Mouse (Mus musculus) forebrain, embryonic 16.5 days (tissue): Measurements from ENCODE around the gene Gkn1. TPM values are rescaled to one million over a fixed set of nuclear protein-coding genes. Genes with fewer than 3 reads are reported as not detected.

ENCODE experiments used
- ATAC-seq: fragments of 200-750 bp; cut with Nextera tagmentation; 2 replicates; pipeline ENCODE4 v1.8.0; 2017; ENCODE audit warnings: mild to moderate bottlenecking, moderate library complexity
- H3K27ac ChIP-seq: fragments of 300-500 bp; sonication (generic); 2 replicates; pipeline ENCODE4 v1.5.1; 2014; ENCODE audit warnings: low read length, control low read depth
- H3K27me3 ChIP-seq: fragments of 300-500 bp; sonication (generic); replicated peaks from 2 replicates; pipeline ENCODE4 v1.6.1; 2014; ENCODE audit warnings: low read length; ENCODE audit not compliant: control insufficient read depth, insufficient read depth
- H3K36me3 ChIP-seq: fragments of 300-500 bp; sonication (generic); 2 replicates; pipeline ENCODE4 v1.6.1; 2014; ENCODE audit not compliant: control insufficient read depth, insufficient read depth
- H3K4me1 ChIP-seq: fragments of 300-500 bp; sonication (generic); replicated peaks from 2 replicates; pipeline ENCODE4 v1.6.1; 2014; ENCODE audit warnings: low read length; ENCODE audit not compliant: control insufficient read depth, insufficient read depth
- H3K4me2 ChIP-seq: fragments of 300-500 bp; sonication (generic); 2 replicates; pipeline ENCODE4 v1.6.1; 2014; ENCODE audit warnings: mild to moderate bottlenecking, low read length, control low read depth
- H3K4me3 ChIP-seq: fragments of 300-500 bp; sonication (generic); replicated peaks from 2 replicates; pipeline ENCODE4 v1.5.1; 2014; ENCODE audit warnings: mild to moderate bottlenecking, low read length, control low read depth
- H3K9ac ChIP-seq: fragments of 300-500 bp; sonication (generic); replicated peaks from 2 replicates; pipeline ENCODE4 v1.6.1; 2014; ENCODE audit warnings: low read depth, low read length, control low read depth
- H3K9me3 ChIP-seq: fragments of 300-500 bp; sonication (generic); 2 replicates; pipeline ENCODE4 v1.6.1; 2016; ENCODE audit warnings: low read length; ENCODE audit not compliant: control insufficient read depth
- WGBS: fragments of 180-500 bp; shearing (Covaris S2); extraction: QIAGEN DNeasy Blood & Tissue Kit; methylation state at CpG from one replicate; pipeline ENCODE4 v1.1.7; 2014; 5-methylcytosine and 5-hydroxymethylcytosine counted together
- polyA plus RNA-seq: library from polyadenylated mRNA; unstranded; fragments of >200 nt; fragmentation: Nextera tagmentation; extraction: Ambion mirVana; gene quantifications from 2 replicates; pipeline ENCODE4 v1.2.1, GENCODE M21; 2015

The Gkn1 gene
- not detected in 2 replicates for polyA plus RNA-seq

GRCm38 (mm10) chr6:87350829-87351228 is at the start of gene Gkn1:
TSS of gene Gkn1 (minus strand) at chr6:87350942.
- Histone ChIP-seq H3K9me3 (no peaks in the 10 kb centered on the region), H3K27ac (no peak within 1 kb of the TSS), H3K4me3 (no peak within 1 kb of the TSS), H3K4me1 (no peaks in the 10 kb centered on the region), H3K36me3 (no peaks in the 10 kb centered on the region), H3K9ac (no peak within 1 kb of the TSS), H3K4me2 (no peak within 1 kb of the TSS), H3K27me3 (no peaks in the 10 kb centered on the region)
- ATAC-seq, result no peak
- WGBS, result 92% methylated on average over 8 of the region's 8 CpGs

GRCm38 (mm10) chr6:87399886-87400566 is 49.3 kb upstream of the Gkn1 start:
- H3K9me3 ChIP-seq, result no peaks in the 10 kb centered on the region
- no peaks in the 10 kb centered on the region for H3K27me3 ChIP-seq
- H3K4me1 ChIP-seq, result no peaks in the 10 kb centered on the region; the same call in 1 of the 2 replicates
- no peak overlapping the region for H3K4me2 ChIP-seq
- H3K27ac ChIP-seq, result no peak overlapping the region
- H3K4me3 ChIP-seq, result no peak overlapping the region
- 62% methylated on average over 4 of the region's 4 CpGs for WGBS
- no peaks in the 10 kb centered on the region for H3K36me3 ChIP-seq
- ATAC-seq, result no peak
- H3K9ac ChIP-seq, result no peak overlapping the region

GRCm38 (mm10) chr6:87399137-87399536 is 48.4 kb upstream of the Gkn1 start:
- no peaks in the 10 kb centered on the region for H3K36me3 ChIP-seq
- no peaks in the 10 kb centered on the region for H3K27me3 ChIP-seq
- no peak overlapping the region for H3K9ac ChIP-seq
- no peak for ATAC-seq
- H3K4me3 ChIP-seq, result no peak overlapping the region
- H3K4me2 ChIP-seq, result no peak overlapping the region
- H3K27ac ChIP-seq, result no peak overlapping the region
- no peaks in the 10 kb centered on the region; the same call in 1 of the 2 replicates for H3K4me1 ChIP-seq
- no peaks in the 10 kb centered on the region for H3K9me3 ChIP-seq
- WGBS, result 2% methylated on average over 5 of the region's 5 CpGs

GRCm38 (mm10) chr6:87394783-87395182 is 44.0 kb upstream of the Gkn1 start:
- ATAC-seq, result no peak
- no peaks in the 10 kb centered on the region; the same call in 1 of the 2 replicates for H3K4me1 ChIP-seq
- no peak overlapping the region for H3K27ac ChIP-seq
- WGBS, result 86% methylated on average over 9 of the region's 9 CpGs
- no peak overlapping the region for H3K4me3 ChIP-seq
- no peaks in the 10 kb centered on the region for H3K9me3 ChIP-seq
- no peaks in the 10 kb centered on the region for H3K27me3 ChIP-seq
- no peak overlapping the region for H3K9ac ChIP-seq
- H3K36me3 ChIP-seq, result no peaks in the 10 kb centered on the region
- H3K4me2 ChIP-seq, result no peak overlapping the region

DNA sequence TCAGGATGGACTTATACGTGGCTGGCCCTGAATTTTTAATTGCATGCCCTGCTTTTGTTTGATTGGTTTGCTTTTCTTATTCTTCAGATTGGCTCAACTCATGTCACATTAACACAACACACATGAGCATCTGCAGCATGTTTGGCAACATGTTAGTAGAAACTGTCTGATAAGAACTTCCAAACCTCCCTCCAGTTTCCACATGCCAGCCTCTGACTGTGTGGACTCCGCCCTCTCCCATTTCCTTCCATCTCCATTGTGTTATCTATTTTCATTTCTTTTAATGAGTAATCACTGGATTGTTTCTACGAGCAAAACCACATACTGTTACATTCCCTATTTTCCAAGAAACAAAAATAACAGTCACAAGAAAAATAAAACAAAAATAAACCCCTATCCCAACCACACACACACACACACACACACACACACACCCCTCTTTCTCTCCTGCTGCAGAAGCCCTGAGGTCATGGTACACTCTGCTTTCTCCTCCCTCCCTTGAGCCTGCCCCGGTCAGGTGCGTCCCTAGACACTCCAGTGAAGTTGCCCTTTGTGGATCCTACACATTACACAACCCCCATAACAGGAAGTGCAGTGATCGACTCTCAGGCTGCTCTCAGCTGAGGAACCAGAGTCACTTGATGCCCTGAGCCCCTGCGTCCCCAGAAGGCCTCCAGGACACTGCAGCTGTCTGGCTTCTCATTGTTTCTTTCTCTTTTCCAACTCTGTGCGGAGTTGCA is 42.9 kb upstream of the Gkn1 start:
- 62% methylated on average over 8 of the region's 8 CpGs for WGBS
- ATAC-seq, result no peak
- H3K27ac ChIP-seq, result no peak overlapping the region
- no peaks in the 10 kb centered on the region for H3K27me3 ChIP-seq
- H3K4me1 ChIP-seq, result no peaks in the 10 kb centered on the region
- H3K9me3 ChIP-seq, result no peaks in the 10 kb centered on the region
- H3K9ac ChIP-seq, result no peak overlapping the region
- H3K36me3 ChIP-seq, result no peaks in the 10 kb centered on the region
- H3K4me2 ChIP-seq, result no peak overlapping the region
- H3K4me3 ChIP-seq, result no peak overlapping the region

- H3K9ac ChIP-seq, result no peak overlapping the region
- no peak for ATAC-seq
- H3K27me3 ChIP-seq, result no peaks in the 10 kb centered on the region
- no peaks in the 10 kb centered on the region for H3K36me3 ChIP-seq
- H3K4me2 ChIP-seq, result no peak overlapping the region
- H3K9me3 ChIP-seq, result no peaks in the 10 kb centered on the region
- WGBS, result 43% methylated on average over 5 of the region's 5 CpGs
- no peak overlapping the region for H3K27ac ChIP-seq
- no peak overlapping the region for H3K4me3 ChIP-seq
- H3K4me1 ChIP-seq, result 0 out of 2 replicates have a peak, but pooled peaks cover 2% of the 10 kb centered on the region
Observed at GRCm38 (mm10) chr6:87389455-87389989, 38.8 kb upstream of the Gkn1 start.

- 63% methylated on average over 7 of the region's 7 CpGs for WGBS
- Histone ChIP-seq H3K36me3 (no peaks in the 10 kb centered on the region), H3K9me3 (no peaks in the 10 kb centered on the region), H3K4me1 (peaks cover 8% of the 10 kb centered on the region), H3K4me2 (no peak within 1 kb of the TSS), H3K27me3 (no peaks in the 10 kb centered on the region), H3K4me3 (no peak within 1 kb of the TSS), H3K27ac (no peak within 1 kb of the TSS), H3K9ac (no peak within 1 kb of the TSS)
- no peak for ATAC-seq
Observed at GRCm38 (mm10) chr6:87388877-87389276, 38.1 kb upstream of the Gkn1 start, which contains the start of gene Gkn3. TSS of gene Gkn3 (minus strand) at chr6:87388935.

- H3K4me1 ChIP-seq, result peaks cover 8% of the 10 kb centered on the region
- no peak overlapping the region for H3K4me3 ChIP-seq
- H3K36me3 ChIP-seq, result no peaks in the 10 kb centered on the region
- ATAC-seq, result no peak
- WGBS, result 86% methylated on average over 10 of the region's 10 CpGs
- H3K27me3 ChIP-seq, result no peaks in the 10 kb centered on the region
- H3K4me2 ChIP-seq, result no peak overlapping the region
- H3K27ac ChIP-seq, result no peak overlapping the region
- no peaks in the 10 kb centered on the region for H3K9me3 ChIP-seq
- no peak overlapping the region for H3K9ac ChIP-seq
Observed at GRCm38 (mm10) chr6:87386681-87387080, 35.9 kb upstream of the Gkn1 start.

- H3K4me1 ChIP-seq, result peaks cover 8% of the 10 kb centered on the region
- H3K4me3 ChIP-seq, result no peak overlapping the region
- no peak overlapping the region for H3K27ac ChIP-seq
- no peaks in the 10 kb centered on the region for H3K9me3 ChIP-seq
- ATAC-seq, result no peak; the same call in 1 of the 2 replicates
- no peak overlapping the region for H3K4me2 ChIP-seq
- no peak overlapping the region for H3K9ac ChIP-seq
- 9% methylated on average over 7 of the region's 7 CpGs for WGBS
- no peaks in the 10 kb centered on the region for H3K27me3 ChIP-seq
- no peaks in the 10 kb centered on the region for H3K36me3 ChIP-seq
Observed at GRCm38 (mm10) chr6:87386203-87386602, 35.5 kb upstream of the Gkn1 start.
